Mouse (Mus musculus): ENCODE results near the gene Osbp2. TPM values are rescaled to one million over a fixed set of nuclear protein-coding genes. Genes with fewer than 3 reads are reported as not detected.

Gene Osbp2
- polyA plus RNA-seq, 1 experiment from 2014 or later = 36.2 TPM

DNA sequence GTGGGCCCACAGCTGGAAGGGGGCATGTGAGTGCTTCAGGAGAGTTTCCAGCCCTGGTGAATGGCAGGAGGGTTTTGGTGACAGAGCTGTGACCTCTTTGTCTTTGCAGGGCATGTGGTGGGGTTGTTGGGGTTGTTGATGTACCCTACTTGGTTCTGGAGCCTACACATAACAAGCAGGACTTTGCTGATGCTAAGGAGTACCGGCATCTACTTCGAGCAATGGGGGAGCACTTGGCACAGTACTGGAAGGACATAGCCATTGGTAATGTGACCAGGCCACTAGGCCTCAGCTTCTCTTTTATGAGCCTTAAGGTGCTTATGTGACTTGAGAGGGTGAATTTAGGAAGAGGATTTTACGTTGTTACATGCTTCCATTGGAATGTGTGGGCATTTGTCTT lies 183.9 kb downstream of the Osbp2 start:
- H3K27ac ChIP-seq = no peak overlapping the region
- no peaks in the 10 kb centered on the region for H3K9me3 ChIP-seq
- H3K9ac ChIP-seq = no peak overlapping the region
- WGBS = 98% methylated on average over 3 of the region's 3 CpGs
- H3K4me2 ChIP-seq = no peak overlapping the region
- no peaks in the 10 kb centered on the region for H3K27me3 ChIP-seq (replicated peaks)
- ATAC-seq (replicated peaks) = no peak
- H3K4me3 ChIP-seq = no peak overlapping the region
- H3K4me1 ChIP-seq = no peaks in the 10 kb centered on the region
- H3K36me3 ChIP-seq (replicated peaks) = peaks cover 80% of the 10 kb centered on the region

- 75% methylated on average over 6 of the region's 6 CpGs for WGBS
- ATAC-seq (replicated peaks) = no peak
- Histone ChIP-seq H3K9me3 (no peaks in the 10 kb centered on the region), H3K27ac (no peak overlapping the region), H3K36me3 (replicated peaks) (peaks cover 80% of the 10 kb centered on the region), H3K4me1 (no peaks in the 10 kb centered on the region), H3K27me3 (replicated peaks) (no peaks in the 10 kb centered on the region), H3K4me3 (no peak overlapping the region), H3K4me2 (no peak overlapping the region), H3K9ac (no peak overlapping the region)
These were observed 186.5 kb downstream of the Osbp2 start for GRCm38 (mm10) chr11:3677204-3677603.

DNA sequence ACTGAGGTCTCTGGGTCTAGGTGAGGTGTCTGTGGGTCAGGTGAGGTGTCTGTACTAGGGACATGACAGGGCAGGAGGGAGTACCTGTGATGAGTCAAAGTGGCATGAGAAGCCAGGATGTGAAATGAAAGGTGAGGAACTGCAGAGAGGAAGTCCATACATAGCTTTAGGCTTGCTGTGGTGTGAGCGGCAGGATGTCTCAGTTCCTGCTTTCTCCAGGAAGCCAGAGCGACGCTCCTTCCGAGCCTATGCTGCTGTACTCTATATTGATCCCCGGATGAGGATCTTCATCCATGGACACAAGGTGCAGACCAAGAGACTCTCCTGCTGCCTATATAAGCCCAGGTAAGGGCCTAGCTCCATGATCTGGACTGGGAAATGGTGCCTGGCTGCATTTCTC lies 187.3 kb downstream of the Osbp2 start:
- Histone ChIP-seq H3K9ac (no peak overlapping the region), H3K9me3 (no peaks in the 10 kb centered on the region), H3K36me3 (replicated peaks) (peaks cover 84% of the 10 kb centered on the region), H3K4me2 (no peak overlapping the region), H3K27ac (no peak overlapping the region), H3K27me3 (replicated peaks) (no peaks in the 10 kb centered on the region), H3K4me3 (no peak overlapping the region), H3K4me1 (no peaks in the 10 kb centered on the region)
- no peak for ATAC-seq (replicated peaks)
- WGBS = 97% methylated on average over 5 of the region's 5 CpGs

- no peak overlapping the region for H3K9ac ChIP-seq
- 89% methylated on average over 4 of the region's 4 CpGs for WGBS
- no peaks in the 10 kb centered on the region for H3K9me3 ChIP-seq
- H3K4me2 ChIP-seq = no peak overlapping the region
- H3K27ac ChIP-seq = no peak overlapping the region
- ATAC-seq (replicated peaks) = no peak
- H3K27me3 ChIP-seq (replicated peaks) = no peaks in the 10 kb centered on the region
- no peaks in the 10 kb centered on the region for H3K4me1 ChIP-seq
- H3K4me3 ChIP-seq = no peak overlapping the region
- peaks cover 74% of the 10 kb centered on the region for H3K36me3 ChIP-seq (replicated peaks)
These were observed 189.2 kb downstream of the Osbp2 start for GRCm38 (mm10) chr11:3674545-3674944.

- H3K27ac ChIP-seq = no peak overlapping the region
- no peak overlapping the region for H3K4me2 ChIP-seq
- no peaks in the 10 kb centered on the region for H3K27me3 ChIP-seq (replicated peaks)
- WGBS = 98% methylated on average over 1 of the region's 1 CpGs
- no peaks in the 10 kb centered on the region for H3K4me1 ChIP-seq
- H3K4me3 ChIP-seq = no peak overlapping the region
- H3K9ac ChIP-seq = no peak overlapping the region
- peaks cover 50% of the 10 kb centered on the region for H3K36me3 ChIP-seq (replicated peaks)
- ATAC-seq (replicated peaks) = no peak
- no peaks in the 10 kb centered on the region for H3K9me3 ChIP-seq
These were observed 192.6 kb downstream of the Osbp2 start for GRCm38 (mm10) chr11:3671000-3671628.

DNA sequence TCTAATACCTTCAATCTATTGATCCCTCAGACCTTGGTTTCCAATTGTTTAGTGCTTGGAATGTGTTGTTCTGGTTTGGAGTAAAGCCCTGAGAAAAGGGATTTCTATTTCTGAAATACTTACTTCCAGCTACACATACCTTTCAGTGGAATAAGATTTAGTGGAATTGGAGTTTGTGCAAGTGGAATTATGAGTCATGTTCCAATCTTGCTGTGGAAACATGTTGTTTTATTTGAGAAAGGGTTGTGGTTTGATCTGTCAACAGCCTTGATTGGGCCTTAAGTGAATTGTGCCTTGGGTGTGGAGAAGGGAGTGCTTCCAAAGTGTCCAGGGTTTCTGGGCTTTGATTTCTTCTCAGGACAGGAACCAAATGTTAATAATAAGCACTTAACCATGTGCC lies 193.9 kb downstream of the Osbp2 start:
- H3K4me1 ChIP-seq = no peaks in the 10 kb centered on the region
- H3K9me3 ChIP-seq = no peaks in the 10 kb centered on the region
- ATAC-seq (replicated peaks) = no peak
- no peaks in the 10 kb centered on the region for H3K27me3 ChIP-seq (replicated peaks)
- H3K4me3 ChIP-seq = no peak overlapping the region
- H3K36me3 ChIP-seq (replicated peaks) = peaks cover 39% of the 10 kb centered on the region
- H3K4me2 ChIP-seq = no peak overlapping the region
- H3K9ac ChIP-seq = no peak overlapping the region
- no peak overlapping the region for H3K27ac ChIP-seq

DNA sequence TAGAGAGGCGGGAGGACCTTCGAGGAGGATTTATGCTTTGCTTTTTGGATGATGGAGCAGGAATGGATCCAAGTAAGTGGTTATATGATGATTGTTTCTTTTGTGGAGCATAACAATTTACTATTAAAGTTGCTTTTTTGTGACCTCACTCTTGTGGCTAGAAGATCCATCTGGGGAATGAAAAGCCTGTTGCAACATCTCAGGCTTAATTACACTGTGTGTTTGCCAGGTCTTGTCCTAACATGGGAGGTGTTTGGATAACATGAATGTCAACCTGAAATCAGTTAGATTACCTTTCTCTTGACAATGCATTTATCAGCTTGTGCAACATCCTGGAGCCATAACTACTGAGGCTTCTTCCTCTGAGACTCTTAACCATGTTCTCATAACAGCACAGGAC lies 194.9 kb downstream of the Osbp2 start:
- Histone ChIP-seq H3K9ac (no peak overlapping the region), H3K4me1 (no peaks in the 10 kb centered on the region), H3K4me3 (no peak overlapping the region), H3K4me2 (no peak overlapping the region), H3K27ac (no peak overlapping the region), H3K36me3 (replicated peaks) (peaks cover 35% of the 10 kb centered on the region), H3K27me3 (replicated peaks) (no peaks in the 10 kb centered on the region), H3K9me3 (no peaks in the 10 kb centered on the region)
- ATAC-seq (replicated peaks) = no peak
- 91% methylated on average over 2 of the region's 2 CpGs for WGBS

GRCm38 (mm10) chr11:3667506-3667905 lies 196.2 kb downstream of the Osbp2 start:
- Histone ChIP-seq H3K4me1 (no peaks in the 10 kb centered on the region), H3K27ac (no peak overlapping the region), H3K36me3 (replicated peaks) (peaks cover 28% of the 10 kb centered on the region; the same call in 1 of the 2 replicates), H3K27me3 (replicated peaks) (no peaks in the 10 kb centered on the region), H3K9ac (no peak overlapping the region), H3K4me2 (no peak overlapping the region), H3K4me3 (no peak overlapping the region), H3K9me3 (no peaks in the 10 kb centered on the region)
- whole genome bisulfite sequencing = 87% methylated on average over 3 of the region's 3 CpGs
- ATAC-seq (replicated peaks) = no peak

DNA sequence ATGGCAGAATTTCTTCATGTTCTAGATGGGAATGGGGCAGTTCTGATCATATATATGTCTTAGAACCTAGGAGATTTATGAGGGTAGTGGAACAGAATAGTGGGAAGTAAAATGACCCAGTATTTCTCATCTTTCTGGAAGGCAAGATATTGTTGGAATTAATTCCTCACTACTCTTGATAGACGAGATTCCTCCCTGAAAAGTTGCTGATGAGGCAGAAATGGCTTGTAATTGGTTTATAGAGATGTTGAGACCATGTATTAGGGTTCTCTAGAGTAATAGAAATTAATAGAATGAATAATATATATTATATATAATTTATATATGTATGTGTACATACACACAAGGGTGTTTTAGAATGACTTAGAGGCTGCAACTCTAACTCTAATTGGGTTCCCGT lies 201.7 kb downstream of the Osbp2 start:
- H3K27me3 ChIP-seq (replicated peaks) = no peaks in the 10 kb centered on the region
- no peak overlapping the region for H3K4me3 ChIP-seq
- no peak overlapping the region for H3K9ac ChIP-seq
- no peak overlapping the region for H3K27ac ChIP-seq
- ATAC-seq (replicated peaks) = no peak
- H3K4me1 ChIP-seq = no peaks in the 10 kb centered on the region
- H3K4me2 ChIP-seq = no peak overlapping the region
- H3K9me3 ChIP-seq = no peaks in the 10 kb centered on the region
- H3K36me3 ChIP-seq (replicated peaks) = peaks cover 10% of the 10 kb centered on the region; the same call in 1 of the 2 replicates
- 89% methylated on average over 2 of the region's 2 CpGs for WGBS

Other genes with a start within 250 kb of the Osbp2 start
- gene Morc2a, start 214.7 kb downstream of the Osbp2 start, polyA plus RNA-seq (2015; fragmentation: Nextera tagmentation; extraction: Ambion mirVana) = 39.5 and 42.5 TPM in 2 replicates
- gene 4921536K21Rik, start 31.2 kb upstream of the Osbp2 start, polyA plus RNA-seq (2015; fragmentation: Nextera tagmentation; extraction: Ambion mirVana) = 0.43 and 0.90 TPM in 2 replicates
- 41.4 and 42.9 TPM in 2 replicates for gene Dusp18, start 31.3 kb upstream of the Osbp2 start, polyA plus RNA-seq (2015; fragmentation: Nextera tagmentation; extraction: Ambion mirVana)
- 17.9 and 19.4 TPM in 2 replicates for gene Slc35e4, start 50.8 kb upstream of the Osbp2 start, polyA plus RNA-seq (2015; fragmentation: Nextera tagmentation; extraction: Ambion mirVana)
- gene Tcn2, start 68.3 kb upstream of the Osbp2 start, polyA plus RNA-seq (2015; fragmentation: Nextera tagmentation; extraction: Ambion mirVana) = 22.6 and 24.9 TPM in 2 replicates
- 57.5 and 60.1 TPM in 2 replicates for gene Pes1, start 100.1 kb upstream of the Osbp2 start, polyA plus RNA-seq (2015; fragmentation: Nextera tagmentation; extraction: Ambion mirVana)
- 0.23 TPM in 1 of 2 replicates, not detected in the other for gene 4930556J24Rik, start 112.9 kb upstream of the Osbp2 start, polyA plus RNA-seq (2015; fragmentation: Nextera tagmentation; extraction: Ambion mirVana)
- 5.4 and 5.5 TPM in 2 replicates for gene Gal3st1, start 119.7 kb upstream of the Osbp2 start, polyA plus RNA-seq (2015; fragmentation: Nextera tagmentation; extraction: Ambion mirVana)
- not detected in 2 replicates for gene Sec14l4, start 167.6 kb upstream of the Osbp2 start, polyA plus RNA-seq (2015; fragmentation: Nextera tagmentation; extraction: Ambion mirVana)
- gene Sec14l3, start 200.9 kb upstream of the Osbp2 start, polyA plus RNA-seq (2015; fragmentation: Nextera tagmentation; extraction: Ambion mirVana) = 1.3 and 1.4 TPM in 2 replicates
- gene Mtfp1, start 231.5 kb upstream of the Osbp2 start, polyA plus RNA-seq (2015; fragmentation: Nextera tagmentation; extraction: Ambion mirVana) = 9.3 and 12.8 TPM in 2 replicates